Mouse (Mus musculus) ES-Bruce4 (cell line): ENCODE results near the gene Nfib.

Experiments
- CTCF ChIP-seq: IDR thresholded peaks from one replicate; pipeline ENCODE4 v1.8.1; 2011; ENCODE audit warnings: low read depth, low read length
- EP300 ChIP-seq: IDR thresholded peaks from 2 replicates; pipeline ENCODE4 v1.6.1; 2011; ENCODE audit warnings: low read depth, low read length; ENCODE audit not compliant: insufficient read depth
- POLR2A ChIP-seq: IDR thresholded peaks from one replicate; pipeline ENCODE4 v1.8.1; 2011; ENCODE audit warnings: low read length; ENCODE audit not compliant: insufficient read depth

DNA sequence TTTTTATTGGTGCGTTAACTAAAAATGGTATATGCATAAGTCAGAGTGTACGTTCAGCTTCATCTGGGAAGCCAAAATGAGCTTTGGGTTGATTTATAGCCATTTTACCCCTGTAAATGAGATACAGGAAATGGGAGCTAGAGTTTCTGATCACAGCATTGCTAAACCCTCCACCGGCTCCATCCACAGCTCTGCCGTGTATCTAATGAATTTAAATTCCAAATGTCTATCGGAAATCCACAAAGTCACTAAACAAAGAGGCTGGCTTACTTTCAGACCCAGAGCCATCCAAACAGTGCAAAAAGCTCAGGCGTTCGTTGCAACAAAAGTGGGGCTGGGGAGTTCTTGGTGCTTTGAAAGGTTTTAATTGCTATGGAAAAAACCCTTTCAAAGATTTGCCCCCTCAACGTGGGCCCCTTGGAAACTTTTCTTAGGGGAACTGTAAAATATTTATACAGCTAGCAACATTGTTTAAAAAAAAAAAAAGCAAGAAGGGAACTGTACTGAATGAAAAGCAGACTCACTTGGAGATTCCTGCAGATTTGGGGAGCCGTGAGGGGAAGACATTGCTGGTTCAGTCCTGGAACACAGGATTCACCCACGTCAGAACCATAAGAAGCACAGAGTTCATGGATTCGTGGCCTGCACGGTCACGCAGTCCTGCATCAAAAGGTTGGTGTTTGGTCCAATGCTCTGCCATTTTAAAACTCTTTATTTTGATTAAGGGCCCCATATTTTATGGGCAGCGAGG, 100.3 kb downstream of the Nfib start:
- TF ChIP-seq CTCF (no peak), POLR2A (no peak), EP300 (no peak)
